Mouse (Mus musculus) testis, adult 2 months (tissue): ENCODE measurements around the gene Hdac10. TPM values are rescaled to one million over a fixed set of nuclear protein-coding genes. Genes with fewer than 3 reads are reported as not detected.

Experiments used
- H3K27ac ChIP-seq: fragments of 200-500 bp; 2 replicates; pipeline ENCODE4 v1.5.1; 2012; ENCODE audit warnings: low read depth, low read length; ENCODE audit not compliant: control insufficient read depth, insufficient read depth
- H3K27me3 ChIP-seq: fragments of 200-500 bp; 2 replicates; pipeline ENCODE4 v1.6.1; 2012; ENCODE audit warnings: mild to moderate bottlenecking, low read length, moderate library complexity; ENCODE audit not compliant: control insufficient read depth, insufficient read depth
- H3K36me3 ChIP-seq: fragments of 200-500 bp; 2 replicates; pipeline ENCODE4 v1.6.1; 2012; ENCODE audit warnings: mild to moderate bottlenecking, low read length; ENCODE audit not compliant: control insufficient read depth, insufficient read depth
- H3K4me1 ChIP-seq: fragments of 200-500 bp; 2 replicates; pipeline ENCODE4 v1.6.1; 2012; ENCODE audit warnings: low read length; ENCODE audit not compliant: control insufficient read depth, insufficient read depth
- H3K4me3 ChIP-seq: fragments of 200-500 bp; 2 replicates; pipeline ENCODE4 v1.5.1; 2012; ENCODE audit warnings: low read depth, mild to moderate bottlenecking, low read length, moderate library complexity, mixed read lengths; ENCODE audit not compliant: control insufficient read depth
- CTCF ChIP-seq: fragments of 200-500 bp; IDR thresholded peaks from 2 replicates; pipeline ENCODE4 v1.5.1; 2012; ENCODE audit warnings: low read depth, mild to moderate bottlenecking, inconsistent platforms, low read length, moderate library complexity; ENCODE audit not compliant: control insufficient read depth, insufficient read depth, insufficient replicate concordance
- POLR2A ChIP-seq: fragments of 200-500 bp; IDR thresholded peaks from 2 replicates; pipeline ENCODE4 v1.6.1; 2012; ENCODE audit warnings: low read depth, mild to moderate bottlenecking, inconsistent platforms, low read length, moderate library complexity; ENCODE audit not compliant: control insufficient read depth
- polyA plus RNA-seq: library from polyadenylated mRNA; depleted of rRNA; stranded (reverse); fragments of >200 nt; gene quantifications from 2 replicates; pipeline ENCODE4 v1.2.3, GENCODE M21; 2012

Gene Hdac10
- polyA plus RNA-seq, 1 experiment: 4.5 TPM

DNA sequence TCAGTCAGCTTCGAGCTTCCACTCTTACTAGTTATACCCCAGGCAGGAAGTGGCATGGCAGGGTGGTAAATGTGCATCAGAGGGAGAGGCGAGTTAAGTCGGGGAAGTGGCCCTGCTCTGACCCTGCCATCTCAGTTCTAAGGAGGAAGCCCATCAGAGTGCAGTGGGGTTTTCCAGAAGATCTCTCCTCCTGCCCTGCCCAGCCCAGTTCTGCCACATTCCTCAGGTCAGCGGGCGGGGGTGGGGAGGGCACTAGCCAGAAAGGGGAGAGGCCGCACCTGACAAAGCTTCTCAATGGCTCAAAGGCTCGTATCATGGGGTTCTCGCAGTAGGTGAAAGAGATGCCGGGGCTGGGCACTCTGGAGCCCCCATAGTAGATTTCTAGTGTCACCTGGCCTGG, 32.9 kb upstream of the Hdac10 start:
- TF ChIP-seq POLR2A (no peak), CTCF (no peak)
- H3K36me3 ChIP-seq: no peaks in the 10 kb centered on the region; the same call in 1 of the 2 replicates
- no peaks in the 10 kb centered on the region for H3K27me3 ChIP-seq
- H3K4me1 ChIP-seq: no peaks in the 10 kb centered on the region; the same call in 1 of the 2 replicates
- H3K4me3 ChIP-seq: no peak overlapping the region
- H3K27ac ChIP-seq: no peak overlapping the region

DNA sequence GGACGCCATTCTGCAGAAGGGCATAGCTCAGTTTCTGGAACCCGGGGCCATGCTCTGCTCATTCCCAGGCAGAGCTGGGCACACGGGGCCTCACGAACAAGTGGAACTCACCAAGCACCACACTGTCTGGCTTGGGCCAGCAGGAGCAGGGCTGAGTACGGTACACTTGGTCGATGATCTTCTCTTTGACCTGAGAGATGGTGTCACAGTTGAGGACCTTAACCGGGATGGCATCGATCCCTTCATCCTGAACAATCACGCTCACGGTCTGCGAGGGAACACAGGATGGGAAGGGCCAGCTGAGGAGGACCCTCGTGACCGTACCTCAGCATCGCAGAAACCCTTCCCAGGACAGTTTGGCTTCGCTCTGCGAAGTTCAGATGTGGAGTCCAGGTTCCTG, 30.0 kb upstream of the Hdac10 start:
- TF ChIP-seq CTCF (no peak), POLR2A (no peak)
- no peak overlapping the region for H3K4me3 ChIP-seq
- no peaks in the 10 kb centered on the region; the same call in 1 of the 2 replicates for H3K36me3 ChIP-seq
- no peaks in the 10 kb centered on the region; the same call in 1 of the 2 replicates for H3K4me1 ChIP-seq
- H3K27ac ChIP-seq: no peak overlapping the region
- H3K27me3 ChIP-seq: no peaks in the 10 kb centered on the region

DNA sequence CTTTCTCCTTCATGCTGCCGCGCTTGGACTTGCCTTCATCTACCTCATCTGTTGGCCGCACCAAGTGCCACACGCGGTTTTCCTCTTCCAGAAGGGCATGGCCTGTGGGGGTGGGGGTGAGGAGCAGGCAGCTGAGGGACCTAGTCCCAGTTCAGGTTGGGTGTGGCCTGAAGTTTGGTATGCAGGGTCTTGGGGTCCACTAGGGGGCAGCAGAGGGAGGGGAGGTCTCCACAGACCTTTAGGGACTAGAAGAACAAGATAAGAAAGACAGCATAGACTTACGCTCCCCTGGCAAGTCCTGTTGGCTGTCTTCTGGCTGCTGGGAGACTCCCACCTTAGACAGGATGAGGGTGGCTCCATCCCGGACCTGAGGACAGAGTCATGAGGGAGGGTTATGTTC, 29.5 kb upstream of the Hdac10 start:
- no peak overlapping the region for H3K27ac ChIP-seq

DNA sequence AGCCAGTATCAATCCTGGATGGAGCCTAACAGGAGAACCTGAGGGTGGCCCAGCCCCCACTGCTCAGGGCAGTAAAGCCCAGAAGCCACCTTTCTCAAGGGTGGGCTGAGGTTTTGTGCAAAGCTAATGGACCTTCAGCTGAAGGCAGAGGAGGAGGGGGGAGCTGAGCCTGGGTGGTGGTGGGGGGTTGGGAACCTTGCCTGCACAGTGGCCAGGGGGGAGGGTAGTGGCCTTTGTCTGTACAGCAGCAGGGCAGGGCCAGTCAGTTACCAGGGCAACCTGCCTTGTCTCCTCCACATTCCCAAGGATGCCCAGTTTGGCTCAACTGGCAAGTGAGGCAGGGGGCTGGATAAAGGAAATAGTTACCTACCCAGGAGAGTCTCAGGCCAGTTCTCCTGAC, 23.8 kb upstream of the Hdac10 start:
- Histone ChIP-seq H3K4me1 (peaks cover 30% of the 10 kb centered on the region), H3K27ac (no peak overlapping the region), H3K36me3 (no peaks in the 10 kb centered on the region), H3K27me3 (no peaks in the 10 kb centered on the region), H3K4me3 (no peak overlapping the region)
- TF ChIP-seq POLR2A: no peak
- no peak for TF ChIP-seq CTCF

More for the DNA sequence above, 29.5 kb upstream of the Hdac10 start:
- no peak overlapping the region for H3K4me3 ChIP-seq
- H3K4me1 ChIP-seq: no peaks in the 10 kb centered on the region; the same call in 1 of the 2 replicates
- H3K27me3 ChIP-seq: no peaks in the 10 kb centered on the region
- no peak for TF ChIP-seq POLR2A
- peak; percentile 62 for TF ChIP-seq CTCF
- H3K36me3 ChIP-seq: no peaks in the 10 kb centered on the region; the same call in 1 of the 2 replicates

DNA sequence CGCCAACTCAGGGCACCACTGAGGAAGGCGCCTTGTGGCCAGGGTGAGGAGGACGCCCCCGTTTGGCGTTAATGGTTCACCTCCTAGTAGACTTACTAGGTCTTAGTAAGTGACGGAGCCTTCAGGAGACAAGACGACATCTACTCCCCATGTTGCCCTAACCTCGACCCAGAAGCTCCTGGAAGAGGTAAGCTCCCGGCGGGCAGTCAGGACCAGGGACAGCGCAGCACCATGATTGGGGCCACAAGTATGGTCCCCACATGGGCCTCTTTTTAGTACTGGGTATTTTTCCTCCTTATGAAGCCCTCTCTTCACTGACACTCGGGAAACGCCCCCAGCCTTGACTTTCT, 21.5 kb upstream of the Hdac10 start:
- Histone ChIP-seq H3K27me3 (no peaks in the 10 kb centered on the region; the same call in 1 of the 2 replicates), H3K4me1 (peaks cover 44% of the 10 kb centered on the region), H3K27ac (no peak overlapping the region), H3K36me3 (no peaks in the 10 kb centered on the region), H3K4me3 (peak overlapping the region; percentile 15; the same call in 1 of the 2 replicates)
- no peak for TF ChIP-seq POLR2A

DNA sequence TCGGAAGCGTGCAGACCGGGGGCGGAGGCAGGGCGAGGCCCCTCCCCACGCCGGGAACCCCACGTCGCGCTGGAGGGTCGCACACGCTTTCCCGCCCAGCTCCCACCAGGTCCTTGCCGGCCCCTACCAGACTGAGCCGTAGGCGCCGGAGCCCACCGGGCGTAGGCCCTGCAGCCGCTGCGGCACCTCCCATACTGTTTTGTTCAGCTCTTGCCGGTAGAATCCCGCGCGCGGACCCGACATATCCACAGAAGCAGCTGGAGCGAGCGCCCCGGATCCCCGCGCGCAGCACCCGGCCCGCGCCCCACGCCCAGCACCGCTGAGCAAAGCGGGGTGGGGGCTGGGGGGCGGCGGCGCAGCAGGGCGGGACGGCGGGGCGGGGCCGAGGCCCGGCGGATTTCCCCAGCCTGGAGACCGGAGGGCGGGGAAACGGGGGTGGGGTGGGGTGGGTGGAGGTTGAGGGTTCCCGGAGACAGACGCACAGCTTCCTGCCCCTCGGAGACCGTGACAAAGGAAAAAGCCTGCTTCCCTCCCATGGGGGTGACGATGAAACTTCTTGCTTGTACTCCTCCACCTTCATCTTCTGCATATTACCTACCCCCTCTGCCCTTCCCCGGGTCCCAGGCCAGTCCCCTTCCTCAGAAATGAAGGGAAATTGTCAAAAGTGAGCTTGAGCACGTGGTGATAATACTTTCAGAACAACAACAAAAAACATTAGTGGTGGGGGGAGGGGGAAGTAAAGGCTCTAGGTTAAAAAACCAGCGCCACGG, 21.0 kb upstream of the Hdac10 start, which contains the start of gene Mapk11:
Mapk11 (minus strand) TSS at position 358 of the 770 bp plus-strand sequence.
- no peak for TF ChIP-seq POLR2A
- TF ChIP-seq CTCF: no peak
- H3K4me3 ChIP-seq: peak within 1 kb of the TSS; percentile 72
- peaks cover 44% of the 10 kb centered on the region for H3K4me1 ChIP-seq
- H3K27ac ChIP-seq: no peak within 1 kb of the TSS
- no peaks in the 10 kb centered on the region; the same call in 1 of the 2 replicates for H3K27me3 ChIP-seq
- no peaks in the 10 kb centered on the region for H3K36me3 ChIP-seq

DNA sequence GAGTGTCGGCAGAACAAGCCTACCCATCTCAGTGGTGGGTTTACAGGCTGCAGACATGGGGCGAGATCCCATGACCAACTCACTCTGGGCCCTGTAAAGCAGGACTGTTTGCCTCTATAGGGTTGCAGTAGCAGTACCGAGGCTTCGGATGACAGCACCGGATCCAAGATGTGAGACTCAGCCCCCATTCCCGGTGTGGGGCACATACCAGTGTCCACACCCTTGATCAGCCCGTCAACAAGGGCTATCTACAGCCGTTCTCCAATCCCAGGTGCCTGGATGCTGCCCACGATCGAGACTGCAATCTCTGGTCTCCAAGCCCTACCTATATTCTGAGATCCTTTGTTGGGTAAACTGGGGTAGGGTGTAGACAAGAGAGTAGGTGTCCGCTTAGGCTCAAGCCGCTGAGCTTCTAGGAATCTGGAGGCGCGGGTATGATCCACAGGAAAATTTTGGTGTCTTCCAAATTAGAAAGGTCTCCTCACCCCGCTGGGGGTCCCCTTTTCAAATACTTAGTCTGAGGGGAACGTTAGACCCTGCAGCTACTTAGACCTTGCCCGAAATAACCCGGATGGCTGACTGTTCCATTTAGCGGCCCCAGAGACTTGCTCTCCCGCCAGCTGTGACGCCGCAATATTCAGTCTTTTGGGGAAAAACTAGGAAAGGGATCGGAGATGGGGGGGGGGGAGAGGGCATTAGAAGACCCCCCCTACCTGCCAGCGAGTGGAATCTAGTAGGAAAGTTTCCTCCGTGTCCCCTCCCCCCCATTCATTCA, 20.2 kb upstream of the Hdac10 start:
- TF ChIP-seq POLR2A: no peak
- no peak for TF ChIP-seq CTCF
- Histone ChIP-seq H3K27me3 (no peaks in the 10 kb centered on the region; the same call in 1 of the 2 replicates), H3K4me3 (peak overlapping the region; percentile 72)

More for the DNA sequence above, 20.2 kb upstream of the Hdac10 start:
- Histone ChIP-seq H3K4me1 (peaks cover 44% of the 10 kb centered on the region), H3K27ac (no peak overlapping the region), H3K36me3 (no peaks in the 10 kb centered on the region)
